ENCODE assay signal across 12 mouse cellular contexts in genomic region chr10:81641566-81641965, GRCm38 (mm10). TPM values are rescaled to one million over a fixed set of nuclear protein-coding genes. Genes with fewer than 3 reads are reported as not detected.
DNase-seq lines count a peak whose midpoint lies in the region; ATAC-seq and TF ChIP-seq lines count a peak whose summit lies in the region.
"Had no signal": no experiment of that assay in that cellular context is flagged by ENCODE, and none has a peak within 500 bp of the region (broad histone marks: within the 10 kb centered on the region; RNA-seq: fewer than 3 reads in every experiment).

No protein-coding gene starts in this region.

- no peak overlapping the region for H3K27ac ChIP-seq in heart, postnatal 0 days (ENCODE audit: low read depth)
- no peak overlapping the region for H3K27ac ChIP-seq in heart, adult 2 months
- H3K27ac ChIP-seq in midbrain, embryonic 16.5 days (ENCODE audit: low read length) = no peak overlapping the region
- H3K27ac ChIP-seq: embryonic facial prominence, embryonic 15.5 days; liver, embryonic 15.5 days had no signal

- no peak for TF ChIP-seq EP300 in heart, postnatal 0 days (IDR thresholded peaks at IDR 0.05; ENCODE audit: low read depth)
- TF ChIP-seq EP300 in heart, adult 2 months (IDR thresholded peaks at IDR 0.05; ENCODE audit: insufficient read depth, low read depth, low read length) = no peak

- H3K36me3 ChIP-seq in heart, postnatal 0 days (replicated peaks; ENCODE audit: control insufficient read depth, insufficient read depth, low read length) = no peaks in the 10 kb centered on the region
- H3K36me3 ChIP-seq in heart, adult 2 months (ENCODE audit: control insufficient read depth, insufficient read depth, low read length) = no peaks in the 10 kb centered on the region
- H3K36me3 ChIP-seq in midbrain, embryonic 16.5 days (ENCODE audit: control insufficient read depth, insufficient read depth, low read length) = no peaks in the 10 kb centered on the region
- H3K36me3 ChIP-seq: embryonic facial prominence, embryonic 15.5 days; liver, embryonic 15.5 days had no signal

- H3K9ac ChIP-seq in heart, postnatal 0 days (replicated peaks; ENCODE audit: low read depth, low read length) = 0 out of 2 replicates have a peak overlapping the region, but pooled peaks have one; percentile 80
- H3K9ac ChIP-seq in heart, adult 2 months (ENCODE audit: low read depth, low read length) = no peak overlapping the region
- H3K9ac ChIP-seq in midbrain, embryonic 16.5 days (ENCODE audit: low read depth, low read length) = peak overlapping the region; percentile 38; the same call in 1 of the 2 replicates

- no peaks in the 10 kb centered on the region for H3K79me2 ChIP-seq in heart, adult 2 months (replicated peaks; ENCODE audit: control insufficient read depth, insufficient read depth, low read length)

- 91% methylated on average over 2 of the region's 2 CpGs for WGBS in heart, postnatal 0 days
- 94% methylated on average over 2 of the region's 2 CpGs for WGBS in heart, adult 2 months
- 85% methylated on average over 2 of the region's 2 CpGs for WGBS in midbrain, embryonic 16.5 days

- no peaks in the 10 kb centered on the region for H3K27me3 ChIP-seq in heart, postnatal 0 days (ENCODE audit: control insufficient read depth, insufficient read depth, low read length)
- no peaks in the 10 kb centered on the region for H3K27me3 ChIP-seq in heart, adult 2 months (ENCODE audit: control insufficient read depth, insufficient read depth, low read length)
- H3K27me3 ChIP-seq in midbrain, embryonic 16.5 days (ENCODE audit: control insufficient read depth, insufficient read depth, low read depth, low read length) = no peaks in the 10 kb centered on the region
- H3K27me3 ChIP-seq: embryonic facial prominence, embryonic 15.5 days had no signal

- H3K4me3 ChIP-seq in heart, postnatal 0 days (ENCODE audit: low read depth, low read length) = no peak overlapping the region
- no peak overlapping the region for H3K4me3 ChIP-seq in heart, adult 2 months
- H3K4me3 ChIP-seq in midbrain, embryonic 16.5 days (ENCODE audit: low read depth, low read length) = no peak overlapping the region

- TF ChIP-seq CTCF in heart, postnatal 0 days (IDR thresholded peaks at IDR 0.05; ENCODE audit: low read depth) = no peak
- no peak for TF ChIP-seq CTCF in heart, adult 2 months (IDR thresholded peaks at IDR 0.05)

- intact Hi-C loops in heart, adult 2 months (cut with DNase I) = no loop called here

- no peak for ATAC-seq in heart, postnatal 0 days (ENCODE audit: insufficient read depth, low read depth)
- ATAC-seq in midbrain, embryonic 16.5 days = no peak

- H3K4me1 ChIP-seq in heart, postnatal 0 days (ENCODE audit: control insufficient read depth, insufficient read depth) = peaks cover 14% of the 10 kb centered on the region
- H3K4me1 ChIP-seq in heart, adult 2 months (ENCODE audit: control insufficient read depth, insufficient read depth, low read length) = peaks cover 3% of the 10 kb centered on the region
- peaks cover 26% of the 10 kb centered on the region for H3K4me1 ChIP-seq in midbrain, embryonic 16.5 days (ENCODE audit: control insufficient read depth, insufficient read depth, low read length)

- H3K4me2 ChIP-seq in heart, postnatal 0 days (ENCODE audit: low read depth, low read length) = no peak overlapping the region
- peak overlapping the region; percentile 28 for H3K4me2 ChIP-seq in midbrain, embryonic 16.5 days (ENCODE audit: low read length)

- no peak for TF ChIP-seq POLR2A in heart, adult 2 months (IDR thresholded peaks at IDR 0.05; ENCODE audit: insufficient read depth, low read depth, low read length)

- DNase-seq in cerebellum, adult 8-10 months = peak; percentile 27
- DNase-seq in cerebellum, adult 9-10 months = no peak
- DNase-seq in heart, postnatal 0 days (ENCODE audit: low spot score) = no peak
- DNase-seq in heart, adult 2 months = no peak
- DNase-seq in right cerebral cortex, postnatal 10 days (ENCODE audit: low spot score in 2 of 2) = peak; percentile 21 to 36
- no peak for DNase-seq in right cerebral cortex, postnatal 36 days (ENCODE audit: low spot score in 2 of 2)
- DNase-seq in MN1 (ENCODE audit: low spot score) = no peak
- DNase-seq: adrenal gland, adult 2 months; B cell, adult 2 months had no signal

- H3K9me3 ChIP-seq in heart, postnatal 0 days (replicated peaks; ENCODE audit: control insufficient read depth, low read length) = no peaks in the 10 kb centered on the region
- H3K9me3 ChIP-seq in midbrain, embryonic 16.5 days (replicated peaks; ENCODE audit: control insufficient read depth, low read length, poor library complexity, severe bottlenecking) = no peaks in the 10 kb centered on the region
- H3K9me3 ChIP-seq: embryonic facial prominence, embryonic 15.5 days; liver, embryonic 15.5 days had no signal

RNA-seq across cellular contexts. Expression of gene Gm10778, which starts 7.3 kb away (rescaled TPM):
- 1.5 and 2.6 TPM in 2 replicates for total RNA-seq in heart, postnatal 0 days (2014; rRNA removed; ENCODE audit: low replicate concordance)
- polyA plus RNA-seq in heart, postnatal 0 days (2015; fragmentation: Nextera tagmentation; extraction: Ambion mirVana) = 2.3 and 2.6 TPM in 2 replicates
- 1 to 10 TPM; 2.1 to 2.4 TPM for total RNA-seq in heart, adult 2 months (2021)
- polyA plus RNA-seq in heart, adult 2 months (2012; rRNA removed) = 0.59 and 1.2 TPM in 2 replicates
- polyA plus RNA-seq in midbrain, embryonic 16.5 days (2015; fragmentation: Nextera tagmentation; extraction: Ambion mirVana) = 6.8 and 7.0 TPM in 2 replicates

RNA-seq across cellular contexts. Expression of gene Ankrd24, which starts 13.2 kb away (rescaled TPM):
- total RNA-seq in heart, postnatal 0 days (2014; rRNA removed; ENCODE audit: low replicate concordance) = 48.5 and 54.5 TPM in 2 replicates
- 8.9 and 9.1 TPM in 2 replicates for polyA plus RNA-seq in heart, postnatal 0 days (2015; fragmentation: Nextera tagmentation; extraction: Ambion mirVana)
- 1 to 10 TPM; 7.8 to 7.9 TPM for total RNA-seq in heart, adult 2 months (2021)
- 33.7 and 46.5 TPM in 2 replicates for polyA plus RNA-seq in heart, adult 2 months (2012; rRNA removed)
- polyA plus RNA-seq in midbrain, embryonic 16.5 days (2015; fragmentation: Nextera tagmentation; extraction: Ambion mirVana) = 18.4 and 18.6 TPM in 2 replicates

RNA-seq across cellular contexts. Expression of gene Sirt6, which starts 14.0 kb away (rescaled TPM):
- 10.9 and 24.7 TPM in 2 replicates for total RNA-seq in heart, postnatal 0 days (2014; rRNA removed; ENCODE audit: low replicate concordance)
- polyA plus RNA-seq in heart, postnatal 0 days (2015; fragmentation: Nextera tagmentation; extraction: Ambion mirVana) = 16.2 and 16.6 TPM in 2 replicates
- 1 to 10 TPM; 7.0 to 7.9 TPM for total RNA-seq in heart, adult 2 months (2021)
- polyA plus RNA-seq in heart, adult 2 months (2012; rRNA removed) = 11.5 and 15.4 TPM in 2 replicates
- polyA plus RNA-seq in midbrain, embryonic 16.5 days (2015; fragmentation: Nextera tagmentation; extraction: Ambion mirVana) = 51.3 and 52.3 TPM in 2 replicates

RNA-seq across cellular contexts. Expression of gene BC025920, which starts 35.5 kb away (rescaled TPM):
- 1.7 and 2.7 TPM in 2 replicates for total RNA-seq in heart, postnatal 0 days (2014; rRNA removed; ENCODE audit: low replicate concordance)
- polyA plus RNA-seq in heart, postnatal 0 days (2015; fragmentation: Nextera tagmentation; extraction: Ambion mirVana) = 0.38 and 0.44 TPM in 2 replicates
- 1 to 10 TPM; 2.5 to 3.7 TPM for total RNA-seq in heart, adult 2 months (2021)
- polyA plus RNA-seq in heart, adult 2 months (2012; rRNA removed) = 1.9 and 2.5 TPM in 2 replicates
- polyA plus RNA-seq in midbrain, embryonic 16.5 days (2015; fragmentation: Nextera tagmentation; extraction: Ambion mirVana) = 1.9 and 2.0 TPM in 2 replicates

RNA-seq across cellular contexts. Expression of gene Tle6, which starts 40.7 kb away (rescaled TPM):
- total RNA-seq in heart, postnatal 0 days (2014; rRNA removed; ENCODE audit: low replicate concordance) = 18.6 and 41.4 TPM in 2 replicates
- 19.3 and 23.1 TPM in 2 replicates for polyA plus RNA-seq in heart, postnatal 0 days (2015; fragmentation: Nextera tagmentation; extraction: Ambion mirVana)
- total RNA-seq in heart, adult 2 months (2021) = 1 to 10 TPM; 5.1 to 7.7 TPM
- 19.0 and 20.1 TPM in 2 replicates for polyA plus RNA-seq in heart, adult 2 months (2012; rRNA removed)
- polyA plus RNA-seq in midbrain, embryonic 16.5 days (2015; fragmentation: Nextera tagmentation; extraction: Ambion mirVana) = 4.3 and 5.2 TPM in 2 replicates

Comparison
In these comparisons a context has a peak if more than half of its experiments do, and no peak if none do; other contexts are left out.
1. DNase-seq: peak in cerebellum, adult 8-10 months (single experiment) and right cerebral cortex, postnatal 10 days (2 of 2); none in cerebellum, adult 9-10 months (single experiment), heart, postnatal 0 days (single experiment), heart, adult 2 months (0 of 2), right cerebral cortex, postnatal 36 days (0 of 2) and MN1 (single experiment).